Mouse (Mus musculus) monocyte, adult 5-6 weeks (primary cell): Measurements from ENCODE around the gene Chrm1. TPM values are rescaled to one million over a fixed set of nuclear protein-coding genes. Genes with fewer than 3 reads are reported as not detected.

Experiments used
- ATAC-seq: fragments of 153-309, 156-312 bp; replicated peaks from 2 replicates; pipeline ENCODE4 v1.8.0; 2017; ENCODE audit warnings: mild to moderate bottlenecking; ENCODE audit not compliant: low TSS enrichment, insufficient number of reproducible peaks, severe bottlenecking, poor library complexity, low FRiP score
- total RNA-seq: library from RNA; stranded (forward); fragments of 200-1000, 200-491, 200-594 nt; gene quantifications from 3 replicates; pipeline ENCODE4 v1.2.3, GENCODE M21; 2017

The Chrm1 gene
- total RNA-seq, result not detected in 3 replicates

- ATAC-seq, result no peak
Observed at GRCm38 (mm10) chr19:8663360-8663839, at the start of gene Chrm1. TSS of gene Chrm1 (plus strand) at chr19:8663789.

GRCm38 (mm10) chr19:8614343-8614742 lies 49.2 kb upstream of the Chrm1 start:
- no peak for ATAC-seq

GRCm38 (mm10) chr19:8616314-8616713 lies 47.3 kb upstream of the Chrm1 start:
- ATAC-seq, result no peak

GRCm38 (mm10) chr19:8617904-8618303 lies 45.7 kb upstream of the Chrm1 start, which contains the start of gene Slc22a6:
TSS of gene Slc22a6 (plus strand) at chr19:8618039.
- no peak for ATAC-seq

GRCm38 (mm10) chr19:8621098-8621497 lies 42.5 kb upstream of the Chrm1 start:
- no peak for ATAC-seq

GRCm38 (mm10) chr19:8630249-8630648 lies 33.3 kb upstream of the Chrm1 start:
- ATAC-seq, result no peak

- no peak for ATAC-seq
Observed at GRCm38 (mm10) chr19:8630826-8631225, 32.8 kb upstream of the Chrm1 start.

GRCm38 (mm10) chr19:8632029-8632428 lies 31.6 kb upstream of the Chrm1 start:
- ATAC-seq, result no peak

- no peak for ATAC-seq
Observed at GRCm38 (mm10) chr19:8642086-8642485, 21.5 kb upstream of the Chrm1 start.

- ATAC-seq, result no peak
Observed at GRCm38 (mm10) chr19:8646393-8646792, 17.2 kb upstream of the Chrm1 start.

GRCm38 (mm10) chr19:8655833-8656232 lies 7.8 kb upstream of the Chrm1 start:
- no peak for ATAC-seq

- ATAC-seq, result no peak
Observed at GRCm38 (mm10) chr19:8656341-8656740, 7.2 kb upstream of the Chrm1 start.

GRCm38 (mm10) chr19:8661821-8662307 lies 1.7 kb upstream of the Chrm1 start:
- no peak for ATAC-seq

- peak; percentile 27; the same call in 1 of the 2 replicates for ATAC-seq
Observed at GRCm38 (mm10) chr19:8662337-8662736, 1.3 kb upstream of the Chrm1 start.

GRCm38 (mm10) chr19:8663911-8664421 lies 377 bp downstream of the Chrm1 start:
- no peak for ATAC-seq

- ATAC-seq, result no peak
Observed at GRCm38 (mm10) chr19:8664859-8665258, 1.3 kb downstream of the Chrm1 start.

GRCm38 (mm10) chr19:8665746-8666145 lies 2.2 kb downstream of the Chrm1 start:
- ATAC-seq, result no peak

- ATAC-seq, result no peak
Observed at GRCm38 (mm10) chr19:8672859-8673258, 9.3 kb downstream of the Chrm1 start.

GRCm38 (mm10) chr19:8673336-8674063 lies 9.9 kb downstream of the Chrm1 start:
- no peak for ATAC-seq
